Mouse (Mus musculus) thymus, adult 2 months (tissue): Measurements from ENCODE around the gene Ldlrad1.

Experiments
- CTCF ChIP-seq: fragments of 200-500 bp; IDR thresholded peaks from 2 replicates; pipeline ENCODE4 v1.5.1; 2012; ENCODE audit warnings: mild to moderate bottlenecking, control low read depth, low read length, moderate library complexity, borderline replicate concordance; ENCODE audit not compliant: control insufficient read depth, poor library complexity, insufficient read depth; ENCODE audit errors: extremely low read depth
- POLR2A ChIP-seq: fragments of 200-500 bp; IDR thresholded peaks from 2 replicates; pipeline ENCODE4 v1.6.1; 2012; ENCODE audit warnings: mild to moderate bottlenecking, low read length, control low read depth, moderate library complexity; ENCODE audit not compliant: control insufficient read depth, poor library complexity, insufficient read depth; ENCODE audit errors: extremely low read depth

- TF ChIP-seq POLR2A (no peak), CTCF (no peak)
These were observed 17.3 kb downstream of the Ldlrad1 start for GRCm38 (mm10) chr4:107226313-107226712.
